Mouse (Mus musculus): Measurements from ENCODE around the gene Gm10643. TPM values are rescaled to one million over a fixed set of nuclear protein-coding genes. Genes with fewer than 3 reads are reported as not detected.

Gm10643 gene
- total RNA-seq (2023) = 1 to 10 TPM; 2.6 to 4.9 TPM

DNA sequence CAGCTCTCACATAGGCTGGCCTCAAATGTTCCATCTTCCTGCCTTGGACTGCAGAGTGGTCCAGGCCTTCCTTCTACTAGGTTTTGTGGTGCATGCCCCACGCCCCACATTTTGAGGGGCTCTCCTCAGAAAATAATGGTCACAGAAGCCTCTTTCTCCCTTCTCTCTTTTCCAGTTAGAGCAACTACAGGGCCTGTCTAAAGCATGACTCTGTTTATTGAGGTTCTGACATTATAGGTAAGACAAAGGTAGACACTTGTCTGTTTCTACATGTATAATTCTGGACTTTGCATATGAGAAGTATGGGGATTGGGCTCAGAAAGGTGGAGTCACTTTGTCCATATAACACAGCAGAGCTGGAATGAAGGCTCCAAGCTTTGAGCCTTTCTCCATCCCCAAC, at the start of gene Gm10643:
Gene Gm10643, minus strand, starts transcription at position 101 of the 400 bp plus-strand sequence.

GRCm38 (mm10) chr8:84104697-84105609, 40.0 kb upstream of the Gm10643 start, which contains the start of gene Dcaf15:
Gene Dcaf15, minus strand, starts transcription at chr8:84104768.

DNA sequence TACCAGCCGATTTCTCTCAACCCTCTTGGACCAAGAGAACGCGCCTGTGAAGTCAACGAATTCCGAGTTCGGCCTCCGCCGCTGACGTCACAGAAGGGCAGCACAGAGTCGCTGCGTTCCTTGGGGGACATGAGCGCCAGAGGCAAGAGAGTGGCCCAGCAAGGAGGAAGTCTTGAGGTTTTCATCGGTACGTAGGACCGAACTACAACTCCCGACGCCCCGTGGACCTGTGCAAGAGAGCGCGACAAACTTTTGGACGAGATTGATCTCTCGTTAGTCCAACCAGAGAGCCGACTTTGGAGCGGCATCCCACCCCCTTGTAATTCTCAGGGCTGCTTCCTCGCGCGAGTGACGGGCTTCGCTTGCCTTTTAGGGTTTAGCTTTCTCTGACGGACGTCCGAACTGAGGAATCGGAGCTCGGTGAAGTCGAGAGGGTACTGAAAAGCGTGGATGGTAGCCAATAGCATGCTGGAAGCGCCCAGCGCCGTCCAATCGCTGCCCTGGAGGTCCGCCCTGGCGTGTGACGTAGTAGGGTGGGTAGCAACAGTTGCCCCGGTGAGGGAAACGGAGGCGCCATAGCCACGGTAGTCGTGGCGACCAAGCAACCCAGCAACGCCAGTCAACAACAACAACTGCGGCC, 1.5 kb upstream of the Gm10643 start, which contains the start of gene Rfx1:
Gene Rfx1, plus strand, starts transcription at position 544 of the 640 bp plus-strand sequence.

GRCm38 (mm10) chr8:84044900-84045299, 20.0 kb downstream of the Gm10643 start, which contains the start of gene Rln3:
Gene Rln3, minus strand, starts transcription at chr8:84045000.

GRCm38 (mm10) chr8:84042066-84042947, 22.6 kb downstream of the Gm10643 start, which contains the start of gene Il27ra:
Gene Il27ra, minus strand, starts transcription at chr8:84042589.

GRCm38 (mm10) chr8:84021096-84021495, 43.8 kb downstream of the Gm10643 start, which contains the start of gene Palm3:
Gene Palm3, plus strand, starts transcription at chr8:84021471.

Other genes starting within 250 kb of the Gm10643 start
- 1 to 10 TPM; 3.1 to 4.0 TPM for gene Adgrl1, start 165.0 kb downstream of the Gm10643 start, total RNA-seq (2023)
- under 1 TPM; 0.11 to 0.13 TPM for gene Gm10644, start 109.9 kb downstream of the Gm10643 start, total RNA-seq (2023)
- gene Asf1b, start 109.6 kb downstream of the Gm10643 start, total RNA-seq (2023) = 10 to 100 TPM; 52.1 to 60.7 TPM
- 10 to 100 TPM; 35.6 to 37.1 TPM for gene Prkaca, start 92.1 kb downstream of the Gm10643 start, total RNA-seq (2023)
- gene Samd1, start 67.5 kb downstream of the Gm10643 start, total RNA-seq (2023) = 10 to 100 TPM; 46.0 to 50.1 TPM
- gene 1700067K01Rik, start 63.6 kb downstream of the Gm10643 start, total RNA-seq (2023) = under 1 TPM; 0.42 to 0.79 TPM
- gene 2210011C24Rik, start 53.0 kb downstream of the Gm10643 start, total RNA-seq (2023) = not detected
- gene Palm3, start 43.7 kb downstream of the Gm10643 start, total RNA-seq (2023) = not detected
- 1 to 10 TPM in 1 of 2 experiments, under 1 TPM in 1; 0.86 to 1.3 TPM for gene Il27ra, start 22.5 kb downstream of the Gm10643 start, total RNA-seq (2023)
- gene Rln3, start 20.1 kb downstream of the Gm10643 start, total RNA-seq (2023) = not detected
- 10 to 100 TPM; 28.2 to 32.3 TPM for gene Rfx1, start 1.7 kb upstream of the Gm10643 start, total RNA-seq (2023)
- gene Dcaf15, start 39.6 kb upstream of the Gm10643 start, total RNA-seq (2023) = 10 to 100 TPM; 21.7 to 22.4 TPM
- gene Podnl1, start 60.9 kb upstream of the Gm10643 start, total RNA-seq (2023) = under 1 TPM in 1 of 2 experiments, not detected in 1; 0.22 TPM
- gene Cc2d1a, start 82.8 kb upstream of the Gm10643 start, total RNA-seq (2023) = 10 to 100 TPM; 19.3 to 22.5 TPM
- gene 4930432K21Rik, start 82.9 kb upstream of the Gm10643 start, total RNA-seq (2023) = under 1 TPM; 0.79 to 0.95 TPM
- not detected for gene Nanos3, start 120.1 kb upstream of the Gm10643 start, total RNA-seq (2023)
- gene Zswim4, start 171.9 kb upstream of the Gm10643 start, total RNA-seq (2023) = 10 to 100 TPM; 31.3 to 32.9 TPM
- gene D8Ertd738e, start 184.6 kb upstream of the Gm10643 start, total RNA-seq (2023) = 100 to 1,000 TPM; 157 to 163 TPM
- 1 to 10 TPM; 7.2 to 9.6 TPM for gene Mri1, start 192.2 kb upstream of the Gm10643 start, total RNA-seq (2023)
- gene Ccdc130, start 205.2 kb upstream of the Gm10643 start, total RNA-seq (2023) = 10 to 100 TPM; 17.1 to 17.2 TPM

All from neutrophil, adult 83 days (primary cell).